Mouse (Mus musculus) stomach, postnatal 0 days (tissue): Measurements from ENCODE around the gene Ulk2.

Source experiments
- CTCF ChIP-seq: IDR thresholded peaks from 2 replicates; pipeline ENCODE4 v1.5.1; 2016; ENCODE audit warnings: antibody characterized with exemption, low read depth, mild to moderate bottlenecking, moderate library complexity
- EP300 ChIP-seq: optimal IDR thresholded peaks from 2 replicates; pipeline ENCODE3; 2016; ENCODE audit warnings: antibody characterized with exemption

- TF ChIP-seq CTCF: no peak
- TF ChIP-seq EP300: no peak
These were observed 122.2 kb downstream of the Ulk2 start for GRCm38 (mm10) chr11:61732672-61733071.
